Mouse (Mus musculus): ENCODE measurements around the gene St8sia6.

GRCm38 (mm10) chr2:13768524-13768923 lies 25.3 kb downstream of the St8sia6 start:
- TF ChIP-seq CTCF (IDR thresholded peaks at IDR 0.05; ENCODE audit: extremely low read depth, insufficient read depth, insufficient read length, insufficient replicate concordance) (no peak), POLR2A (IDR thresholded peaks at IDR 0.05; ENCODE audit: low read depth, low read length) (no peak)

All from spleen, adult 2 months (tissue).